Mouse (Mus musculus) thymus, adult 2 months (tissue): ENCODE data around the gene Kxd1.

Source experiments
- CTCF ChIP-seq: fragments of 200-500 bp; IDR thresholded peaks from 2 replicates; pipeline ENCODE4 v1.5.1; 2012; ENCODE audit warnings: mild to moderate bottlenecking, control low read depth, low read length, moderate library complexity, borderline replicate concordance; ENCODE audit not compliant: control insufficient read depth, poor library complexity, insufficient read depth; ENCODE audit errors: extremely low read depth
- POLR2A ChIP-seq: fragments of 200-500 bp; IDR thresholded peaks from 2 replicates; pipeline ENCODE4 v1.6.1; 2012; ENCODE audit warnings: mild to moderate bottlenecking, low read length, control low read depth, moderate library complexity; ENCODE audit not compliant: control insufficient read depth, poor library complexity, insufficient read depth; ENCODE audit errors: extremely low read depth

DNA sequence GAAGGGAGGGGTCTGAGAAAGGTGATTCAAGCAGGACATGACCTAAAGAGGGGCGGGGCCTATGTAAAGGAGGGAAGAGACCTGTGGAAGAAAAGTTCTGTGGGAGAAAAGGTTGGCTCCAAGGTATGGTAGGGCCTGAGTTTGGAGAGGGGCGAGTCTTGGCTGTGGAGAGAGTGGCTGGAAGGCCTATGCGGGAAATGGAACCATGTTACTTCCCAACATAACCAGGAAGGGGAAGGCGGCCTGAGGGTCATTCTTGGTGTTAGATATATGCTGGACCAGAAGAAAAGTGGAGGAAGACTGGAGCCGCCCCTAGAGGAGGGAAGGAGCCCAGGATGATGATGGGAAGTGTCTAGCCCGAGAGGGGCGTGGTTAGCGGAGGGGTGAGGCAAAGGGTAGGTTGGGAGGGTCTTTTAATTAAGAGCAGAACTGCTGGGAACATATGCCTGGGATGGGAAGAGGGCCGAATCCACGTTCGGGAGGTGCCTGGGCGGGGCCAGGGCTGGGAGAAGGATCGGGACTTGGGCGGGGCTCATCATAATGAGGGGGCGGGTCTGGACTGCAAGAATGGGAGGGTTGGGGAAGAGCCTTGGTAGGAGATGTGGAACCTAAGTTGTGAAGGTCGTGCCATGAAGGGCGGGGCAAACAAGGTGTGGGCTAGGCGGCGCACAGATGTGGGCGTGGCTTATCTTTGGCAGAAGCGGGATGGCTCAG, 50.3 kb downstream of the Kxd1 start:
- TF ChIP-seq CTCF (no peak), POLR2A (no peak)
